Mouse (Mus musculus): ENCODE measurements around the gene Depdc1b.

DNA sequence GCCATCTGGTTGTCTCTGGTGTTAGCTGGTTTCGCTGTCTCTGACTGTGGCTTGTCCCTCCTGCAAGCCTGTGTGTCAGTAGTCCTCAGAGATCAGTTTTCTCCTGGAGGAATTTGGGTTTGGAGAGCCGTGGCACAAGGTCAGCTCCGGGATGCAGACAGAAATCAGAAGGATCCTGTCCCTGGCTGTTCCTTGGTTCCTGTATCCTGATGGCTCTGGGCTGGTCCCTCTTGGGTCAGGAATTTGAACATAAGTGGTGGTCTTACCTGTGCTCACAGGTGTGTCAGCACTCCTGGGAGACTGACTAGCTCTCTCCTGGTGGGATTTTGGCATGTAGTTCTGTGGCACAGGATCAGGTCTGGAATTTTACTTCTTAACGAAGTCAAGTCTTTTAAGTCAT is 29.6 kb downstream of the Depdc1b start:
- TF ChIP-seq CTCF (IDR thresholded peaks at IDR 0.05; ENCODE audit: borderline replicate concordance, extremely low read depth, insufficient read depth, insufficient read length) (no peak), POLR2A (IDR thresholded peaks at IDR 0.05; ENCODE audit: borderline replicate concordance, extremely low read depth, insufficient read depth, insufficient read length, poor library complexity, severe bottlenecking) (no peak)
